Mouse (Mus musculus): ENCODE measurements around the gene Mrs2.

- TF ChIP-seq CTCF (IDR thresholded peaks at IDR 0.05; ENCODE audit: extremely low read depth, insufficient read depth, low read length) = no peak
- TF ChIP-seq POLR2A (IDR thresholded peaks at IDR 0.05; ENCODE audit: extremely low read depth, insufficient read depth, low read length) = no peak
Measured at GRCm38 (mm10) chr13:24976384-24976783, 43.8 kb downstream of the Mrs2 start.

All from cortical plate, adult 2 months (tissue).